Mouse (Mus musculus): ENCODE measurements at regions not wholly inside any gene's neighbourhood (a gene's known extent, or its start where the extent isn't known, plus 50 kb on each side); places are given as distances from the start of the nearest gene placed in this dataset.

- 66% methylated on average over 6 of the region's 6 CpGs for WGBS
- DNase-seq (ENCODE audit: low spot score): no peak
- H3K4me3 ChIP-seq (ENCODE audit: low read depth, low read length): no peak overlapping the region
Measured at GRCm38 (mm10) chr2:144177268-144177667, 93.2 kb upstream of the Mgme1 start.

GRCm38 (mm10) chr2:144177920-144178319 lies 92.5 kb upstream of the Mgme1 start:
- no peak overlapping the region for H3K27ac ChIP-seq (ENCODE audit: low read depth, low read length)
- H3K9me3 ChIP-seq (ENCODE audit: control insufficient read depth, low read length): no peaks in the 10 kb centered on the region
- H3K4me3 ChIP-seq (ENCODE audit: low read depth, low read length): no peak overlapping the region
- no peak overlapping the region for H3K9ac ChIP-seq (ENCODE audit: low read depth, low read length)
- DNase-seq (ENCODE audit: low spot score) (no peak), ATAC-seq (ENCODE audit: low FRiP score) (no peak)
- H3K36me3 ChIP-seq (ENCODE audit: control insufficient read depth, insufficient read depth, low read length): no peaks in the 10 kb centered on the region
- H3K27me3 ChIP-seq (ENCODE audit: control insufficient read depth, insufficient read depth, low read length): no peaks in the 10 kb centered on the region
- no peak overlapping the region for H3K4me2 ChIP-seq (replicated peaks; ENCODE audit: low read depth, low read length)
- no peaks in the 10 kb centered on the region for H3K4me1 ChIP-seq (replicated peaks; ENCODE audit: control insufficient read depth, insufficient read depth, low read length)
- WGBS: 79% methylated on average over 6 of the region's 6 CpGs

More at GRCm38 (mm10) chr2:144177268-144177667, 93.2 kb upstream of the Mgme1 start:
- Histone ChIP-seq H3K27ac (ENCODE audit: low read depth, low read length) (no peak overlapping the region), H3K9me3 (ENCODE audit: control insufficient read depth, low read length) (no peaks in the 10 kb centered on the region), H3K27me3 (ENCODE audit: control insufficient read depth, insufficient read depth, low read length) (no peaks in the 10 kb centered on the region), H3K36me3 (ENCODE audit: control insufficient read depth, insufficient read depth, low read length) (no peaks in the 10 kb centered on the region), H3K4me1 (replicated peaks; ENCODE audit: control insufficient read depth, insufficient read depth, low read length) (no peaks in the 10 kb centered on the region), H3K9ac (ENCODE audit: low read depth, low read length) (no peak overlapping the region), H3K4me2 (replicated peaks; ENCODE audit: low read depth, low read length) (no peak overlapping the region)
- ATAC-seq (ENCODE audit: low FRiP score): no peak

- WGBS: 81% methylated on average over 5 of the region's 5 CpGs
Measured at GRCm38 (mm10) chr2:144182108-144182507, 88.4 kb upstream of the Mgme1 start.

GRCm38 (mm10) chr2:144182542-144182941 lies 87.9 kb upstream of the Mgme1 start:
- Histone ChIP-seq H3K27me3 (ENCODE audit: control insufficient read depth, insufficient read depth, low read length) (no peaks in the 10 kb centered on the region), H3K9me3 (ENCODE audit: control insufficient read depth, low read length) (no peaks in the 10 kb centered on the region), H3K4me3 (ENCODE audit: low read depth, low read length) (no peak overlapping the region), H3K4me1 (replicated peaks; ENCODE audit: control insufficient read depth, insufficient read depth, low read length) (no peaks in the 10 kb centered on the region), H3K27ac (ENCODE audit: low read depth, low read length) (no peak overlapping the region), H3K4me2 (replicated peaks; ENCODE audit: low read depth, low read length) (no peak overlapping the region), H3K9ac (ENCODE audit: low read depth, low read length) (no peak overlapping the region), H3K36me3 (ENCODE audit: control insufficient read depth, insufficient read depth, low read length) (no peaks in the 10 kb centered on the region)
- DNase-seq (ENCODE audit: low spot score) (no peak), ATAC-seq (ENCODE audit: low FRiP score) (no peak)
- WGBS: 84% methylated on average over 7 of the region's 7 CpGs

More at GRCm38 (mm10) chr2:144182108-144182507, 88.4 kb upstream of the Mgme1 start:
- Histone ChIP-seq H3K4me2 (replicated peaks; ENCODE audit: low read depth, low read length) (no peak overlapping the region), H3K36me3 (ENCODE audit: control insufficient read depth, insufficient read depth, low read length) (no peaks in the 10 kb centered on the region), H3K9ac (ENCODE audit: low read depth, low read length) (no peak overlapping the region), H3K27ac (ENCODE audit: low read depth, low read length) (no peak overlapping the region), H3K4me1 (replicated peaks; ENCODE audit: control insufficient read depth, insufficient read depth, low read length) (no peaks in the 10 kb centered on the region), H3K4me3 (ENCODE audit: low read depth, low read length) (no peak overlapping the region), H3K9me3 (ENCODE audit: control insufficient read depth, low read length) (no peaks in the 10 kb centered on the region), H3K27me3 (ENCODE audit: control insufficient read depth, insufficient read depth, low read length) (no peaks in the 10 kb centered on the region)
- ATAC-seq (ENCODE audit: low FRiP score): no peak
- no peak for DNase-seq (ENCODE audit: low spot score)

- Histone ChIP-seq H3K4me2 (replicated peaks; ENCODE audit: low read depth, low read length) (no peak overlapping the region), H3K4me3 (ENCODE audit: low read depth, low read length) (no peak overlapping the region), H3K9me3 (ENCODE audit: control insufficient read depth, low read length) (no peaks in the 10 kb centered on the region), H3K36me3 (ENCODE audit: control insufficient read depth, insufficient read depth, low read length) (no peaks in the 10 kb centered on the region), H3K4me1 (replicated peaks; ENCODE audit: control insufficient read depth, insufficient read depth, low read length) (no peaks in the 10 kb centered on the region), H3K27me3 (ENCODE audit: control insufficient read depth, insufficient read depth, low read length) (no peaks in the 10 kb centered on the region), H3K27ac (ENCODE audit: low read depth, low read length) (no peak overlapping the region), H3K9ac (ENCODE audit: low read depth, low read length) (no peak overlapping the region)
- no peak for ATAC-seq (ENCODE audit: low FRiP score)
- WGBS: 82% methylated on average over 5 of the region's 5 CpGs
- no peak for DNase-seq (ENCODE audit: low spot score)
Measured at GRCm38 (mm10) chr2:144183371-144183944, 87.0 kb upstream of the Mgme1 start.

GRCm38 (mm10) chr2:144185175-144185574 lies 85.3 kb upstream of the Mgme1 start:
- Histone ChIP-seq H3K27ac (ENCODE audit: low read depth, low read length) (no peak overlapping the region), H3K4me2 (replicated peaks; ENCODE audit: low read depth, low read length) (no peak overlapping the region), H3K9ac (ENCODE audit: low read depth, low read length) (no peak overlapping the region), H3K4me1 (replicated peaks; ENCODE audit: control insufficient read depth, insufficient read depth, low read length) (no peaks in the 10 kb centered on the region), H3K9me3 (ENCODE audit: control insufficient read depth, low read length) (no peaks in the 10 kb centered on the region), H3K4me3 (ENCODE audit: low read depth, low read length) (no peak overlapping the region), H3K27me3 (ENCODE audit: control insufficient read depth, insufficient read depth, low read length) (no peaks in the 10 kb centered on the region), H3K36me3 (ENCODE audit: control insufficient read depth, insufficient read depth, low read length) (no peaks in the 10 kb centered on the region)
- DNase-seq (ENCODE audit: low spot score) (no peak), ATAC-seq (ENCODE audit: low FRiP score) (no peak)
- WGBS: 87% methylated on average over 3 of the region's 3 CpGs

- 88% methylated on average over 3 of the region's 3 CpGs for WGBS
- ATAC-seq (ENCODE audit: low FRiP score): no peak
- no peak overlapping the region for H3K27ac ChIP-seq (ENCODE audit: low read depth, low read length)
Measured at GRCm38 (mm10) chr2:144186426-144186825, 84.0 kb upstream of the Mgme1 start.

GRCm38 (mm10) chr2:144188076-144188475 lies 82.4 kb upstream of the Mgme1 start:
- no peak overlapping the region for H3K9ac ChIP-seq (ENCODE audit: low read depth, low read length)
- no peaks in the 10 kb centered on the region for H3K9me3 ChIP-seq (ENCODE audit: control insufficient read depth, low read length)
- H3K27me3 ChIP-seq (ENCODE audit: control insufficient read depth, insufficient read depth, low read length): no peaks in the 10 kb centered on the region
- no peaks in the 10 kb centered on the region for H3K4me1 ChIP-seq (replicated peaks; ENCODE audit: control insufficient read depth, insufficient read depth, low read length)
- WGBS: 82% methylated on average over 3 of the region's 3 CpGs
- H3K4me3 ChIP-seq (ENCODE audit: low read depth, low read length): no peak overlapping the region
- H3K36me3 ChIP-seq (ENCODE audit: control insufficient read depth, insufficient read depth, low read length): no peaks in the 10 kb centered on the region
- no peak for ATAC-seq (ENCODE audit: low FRiP score)
- H3K4me2 ChIP-seq (replicated peaks; ENCODE audit: low read depth, low read length): no peak overlapping the region
- DNase-seq (ENCODE audit: low spot score): no peak
- H3K27ac ChIP-seq (ENCODE audit: low read depth, low read length): no peak overlapping the region

More at GRCm38 (mm10) chr2:144186426-144186825, 84.0 kb upstream of the Mgme1 start:
- no peaks in the 10 kb centered on the region for H3K4me1 ChIP-seq (replicated peaks; ENCODE audit: control insufficient read depth, insufficient read depth, low read length)
- DNase-seq (ENCODE audit: low spot score): no peak
- H3K9me3 ChIP-seq (ENCODE audit: control insufficient read depth, low read length): no peaks in the 10 kb centered on the region
- no peaks in the 10 kb centered on the region for H3K27me3 ChIP-seq (ENCODE audit: control insufficient read depth, insufficient read depth, low read length)
- H3K4me2 ChIP-seq (replicated peaks; ENCODE audit: low read depth, low read length): no peak overlapping the region
- no peaks in the 10 kb centered on the region for H3K36me3 ChIP-seq (ENCODE audit: control insufficient read depth, insufficient read depth, low read length)
- H3K9ac ChIP-seq (ENCODE audit: low read depth, low read length): no peak overlapping the region
- no peak overlapping the region for H3K4me3 ChIP-seq (ENCODE audit: low read depth, low read length)

GRCm38 (mm10) chr2:144188485-144188884 lies 82.0 kb upstream of the Mgme1 start:
- Histone ChIP-seq H3K27ac (ENCODE audit: low read depth, low read length) (no peak overlapping the region), H3K27me3 (ENCODE audit: control insufficient read depth, insufficient read depth, low read length) (no peaks in the 10 kb centered on the region), H3K4me1 (replicated peaks; ENCODE audit: control insufficient read depth, insufficient read depth, low read length) (no peaks in the 10 kb centered on the region), H3K36me3 (ENCODE audit: control insufficient read depth, insufficient read depth, low read length) (no peaks in the 10 kb centered on the region), H3K9me3 (ENCODE audit: control insufficient read depth, low read length) (no peaks in the 10 kb centered on the region), H3K4me2 (replicated peaks; ENCODE audit: low read depth, low read length) (no peak overlapping the region), H3K4me3 (ENCODE audit: low read depth, low read length) (no peak overlapping the region), H3K9ac (ENCODE audit: low read depth, low read length) (no peak overlapping the region)
- no peak for ATAC-seq (ENCODE audit: low FRiP score)
- WGBS: 49% methylated on average over 4 of the region's 4 CpGs
- DNase-seq (ENCODE audit: low spot score): no peak
